In genomic region chr8:95221045-95221444, GRCm38 (mm10) we compare ENCODE assay signal across 14 mouse cellular contexts.
"Had no signal": no experiment of that assay in that cellular context is flagged by ENCODE, and none has a peak within 500 bp of the region (broad histone marks: within the 10 kb centered on the region; RNA-seq: fewer than 3 reads in every experiment).

No protein-coding gene starts in this region.

- ATAC-seq: hindbrain, postnatal 0 days had no signal

- H3K4me2 ChIP-seq: limb, embryonic 13.5 days; lung, embryonic 14.5 days; midbrain, embryonic 12.5 days had no signal

- H3K27me3 ChIP-seq: limb, embryonic 13.5 days; midbrain, embryonic 12.5 days had no signal

- H3K4me3 ChIP-seq: limb, embryonic 13.5 days; megakaryocyte, embryonic 14.5 days; midbrain, embryonic 12.5 days had no signal

- H3K9me3 ChIP-seq: limb, embryonic 13.5 days; megakaryocyte, embryonic 14.5 days; midbrain, embryonic 12.5 days had no signal

- DNase-seq: kidney, adult 11 months; kidney, adult 9 months; left cerebral cortex, postnatal 4 days; lung, postnatal 14 days; right cerebral cortex, postnatal 4 days; spleen, adult 18-20 months; thymus, postnatal 36 days had no signal

- H3K27ac ChIP-seq: hindbrain, postnatal 0 days; limb, embryonic 13.5 days; liver, embryonic 14.5 days; macrophage; midbrain, embryonic 12.5 days had no signal

- H3K36me3 ChIP-seq: limb, embryonic 13.5 days; midbrain, embryonic 12.5 days had no signal

- H3K9ac ChIP-seq: limb, embryonic 13.5 days; liver, embryonic 14.5 days; lung, embryonic 14.5 days; midbrain, embryonic 12.5 days had no signal

- H3K4me1 ChIP-seq: megakaryocyte, embryonic 14.5 days; midbrain, embryonic 12.5 days had no signal
